Mouse (Mus musculus) liver, postnatal 0 days (tissue): ENCODE results near the gene Spdya. TPM values are rescaled to one million over a fixed set of nuclear protein-coding genes. Genes with fewer than 3 reads are reported as not detected.
"Not testable (repeated sequence)": the region's sequence is repeated elsewhere in the genome, so short reads cannot be mapped to it uniquely, and the experiment has no call there.

Source experiments
- ATAC-seq: fragments of 200-750 bp; cut with Nextera tagmentation; 2 replicates; pipeline ENCODE4 v1.8.0; 2017; ENCODE audit warnings: mild to moderate bottlenecking, moderate library complexity
- DNase-seq: peaks from one replicate; pipeline ENCODE4 v3.0.0-alpha.2; 2016
- H3K27ac ChIP-seq: fragments of 300-500 bp; sonication (generic); 2 replicates; pipeline ENCODE4 v1.5.1; 2014; ENCODE audit warnings: antibody characterized with exemption, moderate library complexity, mild to moderate bottlenecking, low read depth
- H3K27me3 ChIP-seq: fragments of 300-500 bp; sonication (generic); 2 replicates; pipeline ENCODE4 v1.6.1; 2014; ENCODE audit warnings: low read length, control low read depth, mixed read lengths; ENCODE audit not compliant: insufficient read depth
- H3K36me3 ChIP-seq: fragments of 300-500 bp; sonication (generic); replicated peaks from 2 replicates; pipeline ENCODE4 v1.6.1; 2014; ENCODE audit warnings: mild to moderate bottlenecking, control low read depth, low read length, moderate library complexity, mixed read lengths; ENCODE audit not compliant: insufficient read depth
- H3K4me1 ChIP-seq: fragments of 300-500 bp; sonication (generic); 2 replicates; pipeline ENCODE4 v1.6.1; 2014; ENCODE audit warnings: antibody characterized with exemption, mild to moderate bottlenecking, control low read depth; ENCODE audit not compliant: insufficient read depth
- H3K4me2 ChIP-seq: fragments of 300-500 bp; sonication (generic); 2 replicates; pipeline ENCODE4 v1.6.1; 2014; ENCODE audit warnings: low read depth, mild to moderate bottlenecking, low read length, moderate library complexity, mixed read lengths
- H3K4me3 ChIP-seq: fragments of 300-500 bp; sonication (generic); 2 replicates; pipeline ENCODE4 v1.5.1; 2014; ENCODE audit warnings: low read depth, low read length
- H3K9ac ChIP-seq: fragments of 300-500 bp; sonication (generic); replicated peaks from 2 replicates; pipeline ENCODE4 v1.6.1; 2014; ENCODE audit warnings: mild to moderate bottlenecking, moderate library complexity
- H3K9me3 ChIP-seq: fragments of 300-500 bp; sonication (generic); 2 replicates; pipeline ENCODE4 v1.6.1; 2016; ENCODE audit warnings: mild to moderate bottlenecking, control low read depth, low read length, mixed read lengths
- CTCF ChIP-seq: sonication (generic); IDR thresholded peaks from 2 replicates; pipeline ENCODE4 v1.5.1; 2016; ENCODE audit warnings: antibody characterized with exemption, low read depth
- EP300 ChIP-seq: IDR thresholded peaks from 2 replicates; pipeline ENCODE4 v1.6.1; 2016; ENCODE audit warnings: antibody characterized with exemption, low read depth, mild to moderate bottlenecking
- WGBS: fragments of 180-500 bp; shearing (Covaris S2); extraction: QIAGEN DNeasy Blood & Tissue Kit; methylation state at CpG from one replicate; pipeline ENCODE4 v1.1.7; 2014; ENCODE audit not compliant: insufficient replicate concordance; 5-methylcytosine and 5-hydroxymethylcytosine counted together
- polyA plus RNA-seq: library from polyadenylated mRNA; unstranded; fragments of >200 nt; fragmentation: Nextera tagmentation; extraction: Ambion mirVana; gene quantifications from 2 replicates; pipeline ENCODE4 v1.2.1, GENCODE M21; 2015

The Spdya gene
- polyA plus RNA-seq, 1 experiment from 2014 or later = 0.20 TPM

DNA sequence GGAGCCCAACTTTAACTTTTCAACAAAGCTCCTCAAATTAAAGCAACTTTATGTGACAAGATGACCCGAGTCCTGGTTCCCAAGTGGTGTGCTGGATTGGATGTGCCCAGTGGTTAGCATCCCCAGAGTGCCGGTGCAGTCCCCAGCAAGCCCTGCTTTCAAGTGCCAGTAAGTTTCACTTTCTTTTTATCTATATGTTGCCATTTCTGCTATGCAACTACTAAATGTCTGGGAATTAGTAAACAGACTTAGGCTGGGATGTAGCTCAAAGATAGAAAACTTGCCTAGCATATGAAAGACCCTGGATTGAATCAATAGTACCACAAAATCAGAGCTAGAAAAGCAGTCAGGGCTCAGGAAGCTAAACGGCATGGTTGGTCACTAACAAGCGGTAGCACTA is 66.1 kb downstream of the Spdya start:
- no peak for DNase-seq
- WGBS = 27% methylated on average over 4 of the region's 4 CpGs
- Histone ChIP-seq H3K9ac (peak overlapping the region; percentile 86), H3K4me2 (peak overlapping the region; percentile 96), H3K9me3 (no peaks in the 10 kb centered on the region), H3K27ac (no peak overlapping the region), H3K36me3 (peaks cover 3% of the 10 kb centered on the region; the same call in 1 of the 2 replicates), H3K27me3 (no peaks in the 10 kb centered on the region), H3K4me3 (peak overlapping the region; percentile 92), H3K4me1 (peaks cover 18% of the 10 kb centered on the region)
- TF ChIP-seq CTCF (no peak), EP300 (no peak)
- ATAC-seq = no peak

DNA sequence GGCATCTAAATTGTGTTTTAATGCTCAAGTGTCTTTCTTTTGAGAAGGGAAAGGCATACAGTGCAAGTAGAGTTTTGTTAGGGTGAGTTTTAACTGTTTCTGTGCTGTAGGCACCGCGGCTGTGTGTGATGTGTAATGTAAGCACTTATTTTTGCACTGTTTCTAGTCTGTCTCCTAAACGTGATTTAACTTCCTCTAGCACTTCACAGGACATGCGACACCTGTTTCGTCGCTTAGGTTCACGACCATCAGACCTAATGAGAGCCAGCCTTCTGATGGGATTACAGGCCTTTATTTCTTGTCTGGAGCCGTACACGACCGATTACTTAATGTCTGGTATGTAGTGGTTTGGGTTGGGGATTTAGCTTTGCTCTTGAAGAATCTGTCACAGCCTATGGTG is 79.9 kb downstream of the Spdya start:
- WGBS = 87% methylated on average over 10 of the region's 10 CpGs
- ATAC-seq (no peak), DNase-seq (no peak)
- Histone ChIP-seq H3K27ac (no peak overlapping the region), H3K9ac (no peak overlapping the region), H3K27me3 (no peaks in the 10 kb centered on the region), H3K36me3 (peaks cover 78% of the 10 kb centered on the region), H3K9me3 (no peaks in the 10 kb centered on the region), H3K4me2 (no peak overlapping the region), H3K4me1 (no peaks in the 10 kb centered on the region), H3K4me3 (no peak overlapping the region)
- no peak for TF ChIP-seq CTCF
- TF ChIP-seq EP300 = no peak

- Histone ChIP-seq H3K9ac (no peak overlapping the region), H3K4me3 (no peak overlapping the region), H3K4me2 (no peak overlapping the region), H3K27me3 (no peaks in the 10 kb centered on the region), H3K4me1 (no peaks in the 10 kb centered on the region), H3K9me3 (no peaks in the 10 kb centered on the region), H3K36me3 (peaks cover 77% of the 10 kb centered on the region), H3K27ac (no peak overlapping the region)
- DNase-seq = no peak
- TF ChIP-seq EP300 = no peak
- WGBS = 82% methylated on average over 8 of the region's 8 CpGs
- no peak for ATAC-seq
Observed at GRCm38 (mm10) chr17:71633350-71633749, 81.5 kb downstream of the Spdya start.

DNA sequence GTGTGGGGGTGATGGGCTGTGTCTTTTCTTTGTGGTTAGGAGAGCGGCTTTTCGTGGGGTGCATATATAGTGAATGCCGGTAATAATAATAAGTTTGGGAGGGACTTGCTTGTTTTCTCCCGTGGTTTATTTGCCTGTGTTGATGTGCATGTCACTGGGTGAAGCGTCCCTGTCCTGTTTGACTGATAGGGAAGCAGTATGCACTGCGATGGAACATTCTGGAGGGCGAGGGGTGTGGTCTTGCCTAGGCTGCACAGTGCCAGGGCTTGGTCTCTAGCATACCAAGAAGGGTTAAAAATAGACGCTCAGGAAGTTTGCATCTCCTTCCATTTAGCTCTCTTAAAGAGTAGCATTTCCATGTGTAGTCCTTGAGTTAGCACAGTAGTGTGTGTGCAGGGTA is 84.9 kb downstream of the Spdya start:
- no peak for DNase-seq
- Histone ChIP-seq H3K27me3 (no peaks in the 10 kb centered on the region), H3K4me2 (no peak overlapping the region), H3K36me3 (peaks cover 76% of the 10 kb centered on the region), H3K9me3 (no peaks in the 10 kb centered on the region), H3K4me1 (no peaks in the 10 kb centered on the region), H3K9ac (no peak overlapping the region), H3K27ac (no peak overlapping the region), H3K4me3 (no peak overlapping the region)
- no peak for ATAC-seq
- 85% methylated on average over 8 of the region's 8 CpGs for WGBS
- TF ChIP-seq EP300 = no peak
- no peak for TF ChIP-seq CTCF

GRCm38 (mm10) chr17:71637750-71638265 is 85.9 kb downstream of the Spdya start:
- Histone ChIP-seq H3K4me2 (no peak overlapping the region), H3K9ac (no peak overlapping the region), H3K4me1 (no peaks in the 10 kb centered on the region), H3K27ac (no peak overlapping the region), H3K4me3 (no peak overlapping the region), H3K9me3 (no peaks in the 10 kb centered on the region), H3K36me3 (peaks cover 79% of the 10 kb centered on the region), H3K27me3 (no peaks in the 10 kb centered on the region)
- 71% methylated on average over 4 of the region's 4 CpGs for WGBS
- no peak for DNase-seq
- TF ChIP-seq EP300 (no peak), CTCF (no peak)
- no peak for ATAC-seq

DNA sequence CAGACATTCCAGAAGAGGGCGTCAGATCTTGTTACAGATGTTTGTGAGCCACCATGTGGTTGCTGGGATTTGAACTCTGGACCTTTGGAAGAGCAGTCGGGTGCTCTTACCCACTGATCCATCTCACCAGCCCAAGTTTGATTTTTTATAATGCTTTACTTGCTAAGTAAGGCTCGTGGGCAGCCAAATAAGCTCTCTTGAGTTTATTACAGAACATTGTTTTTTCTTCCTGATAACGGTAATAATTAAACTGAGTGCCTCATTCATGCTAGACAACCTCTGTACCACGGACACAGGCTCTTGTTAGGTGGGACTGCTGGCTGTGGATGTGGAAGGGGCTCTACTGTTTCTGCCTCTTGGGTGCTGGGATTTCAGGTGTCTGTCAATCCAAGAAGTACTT is 87.2 kb downstream of the Spdya start:
- not testable (repeated sequence) for H3K4me1 ChIP-seq, H3K4me3 ChIP-seq, H3K27me3 ChIP-seq, H3K27ac ChIP-seq, H3K4me2 ChIP-seq, H3K9ac ChIP-seq, DNase-seq, ATAC-seq, H3K9me3 ChIP-seq
- peaks cover 75% of the 10 kb centered on the region for H3K36me3 ChIP-seq
- WGBS = 69% methylated on average over 5 of the region's 5 CpGs

Other genes with a start within 250 kb of the Spdya start
- gene Emilin2, start 240.1 kb upstream of the Spdya start, polyA plus RNA-seq = 10.0 and 12.0 TPM in 2 replicates
- gene Gm4707, start 92.1 kb upstream of the Spdya start, polyA plus RNA-seq = 0.45 and 0.51 TPM in 2 replicates
- 21.4 and 25.7 TPM in 2 replicates for gene Smchd1, start 76.7 kb upstream of the Spdya start, polyA plus RNA-seq
- gene Ndc80, start 25.2 kb upstream of the Spdya start, polyA plus RNA-seq = 16.3 and 17.7 TPM in 2 replicates
- 22.6 and 23.0 TPM in 2 replicates for gene Wdr43, start 63.8 kb downstream of the Spdya start, polyA plus RNA-seq
- gene Togaram2, start 121.2 kb downstream of the Spdya start, polyA plus RNA-seq = 0.04 TPM in 1 of 2 replicates, not detected in the other
- gene Pcare, start 200.8 kb downstream of the Spdya start, polyA plus RNA-seq = not detected in 2 replicates
- gene Clip4, start 216.4 kb downstream of the Spdya start, polyA plus RNA-seq = 0.49 and 0.79 TPM in 2 replicates